5 mouse cellular contexts compared by ENCODE assay signal in the genomic region with DNA sequence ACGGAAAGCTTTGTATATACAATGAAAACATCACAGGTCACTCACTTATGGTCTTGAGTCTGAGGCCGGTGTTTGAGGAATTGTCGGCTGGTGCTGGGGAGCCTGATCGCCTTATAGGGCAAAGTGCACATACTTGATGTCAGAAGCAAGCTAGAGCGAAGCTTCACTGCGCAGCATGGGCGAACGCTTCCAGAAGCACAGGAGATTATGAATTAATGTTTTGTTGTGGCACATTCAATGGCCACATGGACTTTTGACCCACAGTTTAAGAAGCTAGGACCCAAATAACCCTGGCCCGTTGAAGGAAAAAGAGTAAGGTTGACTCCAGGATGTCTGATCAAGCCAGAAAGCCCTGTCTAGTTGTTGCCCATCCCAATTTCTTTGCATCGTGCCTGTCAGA.
"Had no signal": no experiment of that assay in that cellular context is flagged by ENCODE, and none has a peak within 500 bp of the region (broad histone marks: within the 10 kb centered on the region; RNA-seq: fewer than 3 reads in every experiment).

No protein-coding gene starts in this region.

- DNase-seq: layer of hippocampus, adult 9-11 months; layer of hippocampus, postnatal 36 days; lung, postnatal 14 days; right cerebral cortex, postnatal 14 days; thymus, postnatal 36 days had no signal
